Mouse (Mus musculus) liver, embryonic 14.5 days (tissue): ENCODE measurements around the gene Ppp1r14a.

Source experiments
- CTCF ChIP-seq: IDR thresholded peaks from 2 replicates; pipeline ENCODE4 v1.5.1; 2016; ENCODE audit warnings: antibody characterized with exemption, low read depth, control low read depth
- EP300 ChIP-seq: IDR thresholded peaks from 2 replicates; pipeline ENCODE4 v1.6.1; 2016; ENCODE audit warnings: antibody characterized with exemption, low read depth

- TF ChIP-seq CTCF (no peak), EP300 (no peak)
Observed at GRCm38 (mm10) chr7:29302641-29303040, 13.5 kb downstream of the Ppp1r14a start.
